8 mouse cellular contexts compared by ENCODE assay signal in genomic region chr3:66980111-66980975, GRCm38 (mm10). TPM values are rescaled to one million over a fixed set of nuclear protein-coding genes. Genes with fewer than 3 reads are reported as not detected.
A peak's percentile ranks its signal among the peaks of the same experiment; 100 is the strongest.
DNase-seq lines count a peak whose midpoint lies in the region; ATAC-seq and TF ChIP-seq lines count a peak whose summit lies in the region.

No protein-coding gene starts in this region.

- TF ChIP-seq CTCF in thymus, adult 2 months (IDR thresholded peaks at IDR 0.05; ENCODE audit: borderline replicate concordance, control insufficient read depth, extremely low read depth, insufficient read depth, low read length, poor library complexity): no peak
- TF ChIP-seq CTCF in forebrain, postnatal 0 days (IDR thresholded peaks at IDR 0.05; ENCODE audit: low read depth): no peak
- TF ChIP-seq CTCF in left cerebral cortex, adult 2 months (IDR thresholded peaks at IDR 0.05): no peak

- no peak for ATAC-seq in forebrain, postnatal 0 days
- ATAC-seq in liver, embryonic 11.5 days (replicated peaks; ENCODE audit: low FRiP score): no peak
- no peak for ATAC-seq in stomach, embryonic 16.5 days (ENCODE audit: insufficient read depth, low FRiP score)

- TF ChIP-seq POLR2A in thymus, adult 2 months (IDR thresholded peaks at IDR 0.05; ENCODE audit: control insufficient read depth, extremely low read depth, insufficient read depth, low read length, poor library complexity): no peak

- no peak overlapping the region for H3K9ac ChIP-seq in forebrain, postnatal 0 days
- no peak overlapping the region for H3K9ac ChIP-seq in liver, embryonic 11.5 days (ENCODE audit: low read depth, low read length)
- H3K9ac ChIP-seq in stomach, embryonic 16.5 days (ENCODE audit: low read length): no peak overlapping the region

- no peaks in the 10 kb centered on the region for H3K9me3 ChIP-seq in forebrain, postnatal 0 days (ENCODE audit: low read length)
- H3K9me3 ChIP-seq in liver, embryonic 11.5 days (ENCODE audit: control insufficient read depth, low read length): no peaks in the 10 kb centered on the region
- no peaks in the 10 kb centered on the region for H3K9me3 ChIP-seq in stomach, embryonic 16.5 days (replicated peaks; ENCODE audit: control insufficient read depth, low read length)

- intact Hi-C loops in left cerebral cortex, adult 2 months (cut with DNase I): loop anchor here (5.0 to 10.0 kb wide), 2 partner anchors 233 to 364 kb away; no protein-coding TSS in a partner anchor

- peak overlapping the region; percentile 27; the same call in 1 of the 2 replicates for H3K4me3 ChIP-seq in thymus, adult 2 months (ENCODE audit: control insufficient read depth, insufficient read depth, low read length)
- peak overlapping the region; percentile 27 for H3K4me3 ChIP-seq in forebrain, postnatal 0 days (ENCODE audit: low read depth, low read length)
- H3K4me3 ChIP-seq in liver, embryonic 11.5 days (ENCODE audit: low read depth, low read length): peak overlapping the region; percentile 47
- peak overlapping the region; percentile 55 for H3K4me3 ChIP-seq in stomach, embryonic 16.5 days (replicated peaks; ENCODE audit: low read length)
- H3K4me3 ChIP-seq in left cerebral cortex, adult 2 months: no peak overlapping the region

- H3K27me3 ChIP-seq in thymus, adult 2 months (ENCODE audit: control insufficient read depth, insufficient read depth, low read length): peaks cover 29% of the 10 kb centered on the region
- H3K27me3 ChIP-seq in forebrain, postnatal 0 days (ENCODE audit: insufficient read depth, low read length): peaks cover 81% of the 10 kb centered on the region
- H3K27me3 ChIP-seq in liver, embryonic 11.5 days (replicated peaks; ENCODE audit: control insufficient read depth, insufficient read depth, low read length): peaks cover 81% of the 10 kb centered on the region
- H3K27me3 ChIP-seq in stomach, embryonic 16.5 days (ENCODE audit: control insufficient read depth, insufficient read depth, low read length): peaks cover 65% of the 10 kb centered on the region

- no peaks in the 10 kb centered on the region for H3K36me3 ChIP-seq in thymus, adult 2 months (ENCODE audit: control insufficient read depth, insufficient read depth, low read length)
- H3K36me3 ChIP-seq in forebrain, postnatal 0 days (ENCODE audit: insufficient read depth): no peaks in the 10 kb centered on the region
- no peaks in the 10 kb centered on the region for H3K36me3 ChIP-seq in liver, embryonic 11.5 days (ENCODE audit: control insufficient read depth, insufficient read depth, low read length)
- H3K36me3 ChIP-seq in stomach, embryonic 16.5 days (ENCODE audit: control insufficient read depth, insufficient read depth, low read length): no peaks in the 10 kb centered on the region

- H3K4me1 ChIP-seq in thymus, adult 2 months (replicated peaks; ENCODE audit: control insufficient read depth, insufficient read depth, low read length): peaks cover 19% of the 10 kb centered on the region
- no peaks in the 10 kb centered on the region for H3K4me1 ChIP-seq in forebrain, postnatal 0 days (ENCODE audit: insufficient read depth)
- peaks cover 3% of the 10 kb centered on the region; the same call in 1 of the 2 replicates for H3K4me1 ChIP-seq in liver, embryonic 11.5 days (replicated peaks; ENCODE audit: control insufficient read depth, insufficient read depth, low read length)
- H3K4me1 ChIP-seq in stomach, embryonic 16.5 days (ENCODE audit: control insufficient read depth, insufficient read depth, low read length): peaks cover 11% of the 10 kb centered on the region

- WGBS in thymus, adult 2 months: 10% methylated on average over 29 of the region's 29 CpGs
- 2% methylated on average over 29 of the region's 29 CpGs for WGBS in forebrain, postnatal 0 days
- WGBS in liver, embryonic 11.5 days: 3% methylated on average over 29 of the region's 29 CpGs
- 2% methylated on average over 29 of the region's 29 CpGs for WGBS in stomach, embryonic 16.5 days

- DNase-seq in thymus, adult 2 months: no peak
- DNase-seq in thymus, postnatal 25 days: no peak
- DNase-seq in forebrain, postnatal 0 days: peak; percentile 35
- peak; percentile 39 for DNase-seq in liver, embryonic 11.5 days (ENCODE audit: low spot score)
- DNase-seq in left cerebral cortex, adult 2 months (ENCODE audit: extremely low spot score in 1 of 2, low spot score in 2 of 2): no peak
- no peak for DNase-seq in left cerebral cortex, adult 18-20 months (ENCODE audit: low spot score in 2 of 2)
- no peak for DNase-seq in lung, postnatal 25 days (ENCODE audit: low spot score)

- H3K4me2 ChIP-seq in forebrain, postnatal 0 days (ENCODE audit: low read depth): peak overlapping the region; percentile 46
- H3K4me2 ChIP-seq in liver, embryonic 11.5 days: peak overlapping the region; percentile 70
- H3K4me2 ChIP-seq in stomach, embryonic 16.5 days (ENCODE audit: low read depth, low read length): peak overlapping the region; percentile 78

- no peak overlapping the region for H3K27ac ChIP-seq in thymus, adult 2 months (ENCODE audit: control insufficient read depth, insufficient read depth, low read length)
- H3K27ac ChIP-seq in forebrain, postnatal 0 days (ENCODE audit: low read depth, low read length): no peak overlapping the region
- no peak overlapping the region for H3K27ac ChIP-seq in liver, embryonic 11.5 days (ENCODE audit: low read depth, low read length)
- H3K27ac ChIP-seq in stomach, embryonic 16.5 days (ENCODE audit: low read length): no peak overlapping the region
- H3K27ac ChIP-seq in left cerebral cortex, adult 2 months: no peak overlapping the region

RNA-seq across cellular contexts. Expression of gene Rsrc1, which starts 0.8 kb away (rescaled TPM):
- 4.7 and 5.1 TPM in 2 replicates for polyA plus RNA-seq in thymus, adult 2 months (2012; rRNA removed)
- 30.5 and 33.6 TPM in 2 replicates for total RNA-seq in forebrain, postnatal 0 days (2014; rRNA removed)
- 25.9 and 27.6 TPM in 2 replicates for polyA plus RNA-seq in forebrain, postnatal 0 days (2015; fragmentation: Nextera tagmentation; extraction: Ambion mirVana)
- 27.4 and 32.7 TPM in 2 replicates for polyA plus RNA-seq in liver, embryonic 11.5 days (2014; fragmentation: Nextera tagmentation; extraction: Ambion mirVana)
- polyA plus RNA-seq in stomach, embryonic 16.5 days (2015; fragmentation: Nextera tagmentation; extraction: Ambion mirVana): 21.3 and 25.7 TPM in 2 replicates
- 10 to 100 TPM; 36.3 to 37.2 TPM for total RNA-seq in left cerebral cortex, adult 2 months (2021)
- 10 to 100 TPM; 35.7 to 40.0 TPM for total RNA-seq in left cerebral cortex, adult 18-20 months (2021)

RNA-seq across cellular contexts. Expression of gene Shox2, which starts 1.2 kb away (rescaled TPM):
- 0.47 and 0.51 TPM in 2 replicates for polyA plus RNA-seq in thymus, adult 2 months (2012; rRNA removed)
- 2.4 and 3.9 TPM in 2 replicates for total RNA-seq in forebrain, postnatal 0 days (2014; rRNA removed)
- 2.7 and 5.4 TPM in 2 replicates for polyA plus RNA-seq in forebrain, postnatal 0 days (2015; fragmentation: Nextera tagmentation; extraction: Ambion mirVana)
- polyA plus RNA-seq in liver, embryonic 11.5 days (2014; fragmentation: Nextera tagmentation; extraction: Ambion mirVana): 1.1 and 2.9 TPM in 2 replicates
- polyA plus RNA-seq in stomach, embryonic 16.5 days (2015; fragmentation: Nextera tagmentation; extraction: Ambion mirVana): 0.20 and 1.2 TPM in 2 replicates
- total RNA-seq in left cerebral cortex, adult 2 months (2021): not detected
- not detected for total RNA-seq in left cerebral cortex, adult 18-20 months (2021)

Comparison
In these comparisons a context has a peak if more than half of its experiments do, and no peak if none do; other contexts are left out.
1. DNase-seq: peak in forebrain, postnatal 0 days (single experiment) and liver, embryonic 11.5 days (single experiment); none in thymus, adult 2 months (single experiment), thymus, postnatal 25 days (single experiment), left cerebral cortex, adult 2 months (0 of 2), left cerebral cortex, adult 18-20 months (0 of 2) and lung, postnatal 25 days (single experiment).
2. Peak in every context shown above with its lines, with median percentiles within 50 percentile points of each other: H3K4me2 ChIP-seq.